Mouse (Mus musculus): ENCODE results near the gene Ddx20.
"Not testable (repeated sequence)": the region's sequence is repeated elsewhere in the genome, so short reads cannot be mapped to it uniquely, and the experiment has no call there.

Ddx20 gene

GRCm38 (mm10) chr3:105705061-105705549 lies 17.7 kb upstream of the Ddx20 start:
- no peak for DNase-seq (ENCODE audit: low spot score in 2 of 2)

DNA sequence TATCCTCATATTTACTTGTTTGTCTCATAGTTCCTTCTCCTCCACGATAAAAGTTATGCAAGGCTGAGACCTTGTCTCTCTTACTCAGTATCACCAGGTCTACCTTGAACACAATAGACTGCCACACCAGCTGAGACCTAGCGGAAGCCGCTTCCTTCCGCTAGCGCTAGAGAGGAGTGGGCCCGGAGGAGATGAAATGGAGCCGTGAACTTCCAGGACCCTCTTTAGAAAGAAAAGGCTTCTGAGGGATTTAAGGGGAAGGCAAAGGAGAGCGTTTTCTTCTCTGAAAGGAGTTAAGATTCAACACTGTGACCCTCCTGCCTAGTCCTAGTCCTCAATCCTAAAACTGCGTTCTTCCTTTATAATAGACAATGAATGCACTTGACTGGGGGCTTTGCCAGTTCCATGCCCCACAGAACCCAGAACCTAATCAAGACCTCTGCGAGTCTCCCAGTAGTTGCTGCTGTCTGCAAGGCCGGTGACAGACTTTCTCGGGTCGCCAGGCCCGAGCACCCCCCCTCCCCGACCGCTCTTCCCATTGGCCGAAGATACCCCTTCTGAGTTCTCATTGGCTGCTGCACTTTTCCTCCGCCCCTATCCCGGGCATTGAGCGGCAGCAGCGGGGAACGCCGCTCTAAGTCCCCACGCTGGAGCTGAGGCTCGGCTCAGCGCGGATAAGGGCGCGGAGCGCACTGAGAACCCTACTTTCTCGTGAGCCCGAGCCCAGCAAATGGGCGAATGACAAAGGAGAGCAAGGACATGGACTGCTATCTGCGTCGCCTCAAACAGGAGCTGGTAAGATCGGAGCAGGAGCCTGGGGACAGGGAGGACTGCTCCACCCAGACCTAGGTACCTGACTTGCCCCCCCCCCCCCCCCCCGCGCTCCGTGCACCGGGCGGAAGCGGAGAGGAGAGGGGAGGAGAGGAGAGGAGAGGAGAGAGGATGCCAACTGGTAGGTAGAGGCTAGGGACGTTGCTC lies 16.9 kb upstream of the Ddx20 start, which contains the start of gene Inka2:
Inka2 (plus strand) TSS at position 569 of the 978 bp plus-strand sequence.
- peak; percentile 69 to 73 for DNase-seq (ENCODE audit: low spot score in 2 of 2)

- no peak for DNase-seq (ENCODE audit: low spot score in 2 of 2)
Measured at GRCm38 (mm10) chr3:105703571-105703970, 16.2 kb upstream of the Ddx20 start.

DNA sequence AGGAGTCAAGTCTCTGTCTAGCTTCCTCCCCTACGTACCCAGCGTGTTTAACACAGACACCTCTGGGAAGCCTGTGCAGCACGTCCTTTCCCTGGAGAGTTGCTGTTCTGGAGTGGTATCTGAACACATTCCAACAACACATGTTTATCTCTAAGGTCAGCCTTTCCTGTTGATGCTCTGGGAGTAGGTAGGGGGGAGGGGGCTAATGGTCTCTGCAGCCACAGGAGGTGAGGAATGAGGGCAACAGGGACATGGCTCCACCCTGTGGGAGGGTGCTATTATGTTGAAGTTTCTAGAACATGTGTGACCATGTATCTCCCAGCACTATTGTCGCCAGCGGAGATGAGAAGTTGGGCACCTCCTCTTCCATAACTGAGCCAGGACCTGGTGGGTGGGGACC lies 14.0 kb upstream of the Ddx20 start:
- DNase-seq (ENCODE audit: low spot score in 2 of 2): no peak

- DNase-seq (ENCODE audit: low spot score in 2 of 2): not testable (repeated sequence)
Measured at GRCm38 (mm10) chr3:105700786-105701185, 13.4 kb upstream of the Ddx20 start.

DNA sequence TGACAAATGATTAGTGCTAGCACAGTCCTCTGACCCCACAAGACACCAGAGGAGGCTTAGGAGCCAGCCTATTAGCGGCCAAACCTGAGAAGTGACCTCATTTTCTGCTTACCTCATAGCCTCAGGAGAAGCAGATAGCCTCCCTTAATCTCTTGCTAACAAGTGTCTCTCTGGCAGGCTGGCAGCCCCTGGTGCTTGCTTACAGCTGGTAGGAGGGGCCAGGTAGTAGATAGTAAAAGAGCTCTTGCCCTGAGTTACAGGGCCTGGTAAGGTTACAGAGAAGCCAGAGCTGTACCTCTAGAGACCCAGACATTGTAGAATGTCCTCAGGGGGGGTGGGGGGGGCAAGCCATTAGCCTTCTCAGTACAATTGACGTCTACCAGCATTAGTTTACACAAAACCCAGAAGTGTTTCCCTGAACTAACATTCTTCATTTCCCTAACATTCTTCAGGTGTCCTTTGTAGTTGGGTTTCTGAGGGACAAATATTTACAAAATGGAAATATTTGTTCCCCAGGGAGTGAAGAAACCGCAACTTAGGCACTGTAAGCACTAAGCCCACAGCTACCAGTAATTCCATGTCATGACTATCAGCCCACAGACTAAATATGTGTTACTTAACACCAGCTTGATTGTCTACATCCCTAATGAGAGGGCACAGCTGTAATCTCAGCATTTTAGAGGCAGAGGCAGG lies 12.0 kb upstream of the Ddx20 start:
- peak; percentile 48 to 67 for DNase-seq (ENCODE audit: low spot score in 2 of 2)

DNA sequence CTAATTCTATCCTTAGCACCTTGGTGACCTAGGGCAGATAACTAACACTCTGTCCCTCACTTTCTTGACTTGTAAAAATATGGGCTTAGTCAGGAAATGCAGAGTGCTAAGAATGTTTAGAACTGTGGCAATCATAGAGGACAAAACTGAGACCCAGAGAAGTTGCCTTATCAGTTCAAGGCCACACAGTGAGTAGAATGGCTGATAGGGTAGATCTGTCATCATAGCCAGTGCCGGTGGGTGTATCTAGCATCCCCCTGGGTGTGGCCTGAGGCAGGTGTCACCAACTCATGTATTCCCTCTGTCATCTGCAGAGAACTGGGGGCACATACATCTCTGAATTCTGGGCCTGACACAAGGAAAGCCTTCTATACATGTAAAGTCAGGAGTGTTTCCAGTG lies 10.9 kb upstream of the Ddx20 start:
- DNase-seq (ENCODE audit: low spot score in 2 of 2): peak in 1 of 2 experiments; percentile 34

- DNase-seq (ENCODE audit: low spot score in 2 of 2): no peak
Measured at GRCm38 (mm10) chr3:105697148-105697441, 9.7 kb upstream of the Ddx20 start.

GRCm38 (mm10) chr3:105696387-105697147 lies 9.2 kb upstream of the Ddx20 start:
- no peak for DNase-seq (ENCODE audit: low spot score in 2 of 2)

DNA sequence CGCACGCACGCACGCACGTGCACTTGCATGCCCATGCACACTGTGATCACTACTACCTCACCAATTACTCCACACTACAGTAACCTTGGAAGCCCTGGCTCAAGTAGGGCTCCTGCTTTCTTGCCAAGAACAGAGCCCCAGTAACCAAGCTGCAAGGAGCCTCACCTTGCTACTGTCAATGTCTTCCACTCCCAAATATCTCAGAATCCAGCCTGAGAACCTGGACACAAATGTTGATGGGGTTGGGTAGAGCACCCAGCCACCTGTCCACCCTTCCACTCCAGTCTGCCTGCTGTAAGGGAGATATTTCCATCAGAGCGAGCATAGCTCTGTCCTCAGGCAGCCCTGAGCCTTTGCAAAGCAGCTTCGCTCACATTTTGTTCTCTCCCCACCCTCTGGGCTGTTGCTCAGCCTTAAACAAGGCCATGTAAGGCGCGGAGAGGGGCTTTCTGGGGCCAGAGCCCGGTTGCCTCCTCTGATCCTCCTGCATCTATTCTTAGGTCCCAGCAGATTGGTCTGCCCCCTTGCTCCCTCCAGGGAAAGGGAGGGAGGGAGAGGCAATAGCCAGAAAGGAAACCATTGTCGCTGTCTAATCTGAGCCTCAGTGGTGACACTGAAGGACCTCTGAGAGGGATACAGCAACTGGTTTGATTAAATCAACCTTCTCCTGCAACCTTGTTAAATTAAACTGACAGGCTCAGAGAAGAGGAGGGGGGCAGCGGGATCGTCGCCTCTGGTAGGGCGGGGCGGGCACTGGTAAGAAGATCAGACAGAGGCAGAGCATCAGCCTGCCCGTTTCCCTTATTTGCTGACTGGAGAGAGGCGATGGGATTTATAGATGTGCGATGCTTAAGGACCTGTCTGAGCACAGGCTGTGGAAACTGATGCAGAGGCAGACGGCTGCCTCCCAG lies 8.4 kb upstream of the Ddx20 start:
- DNase-seq (ENCODE audit: low spot score in 2 of 2): no peak

DNA sequence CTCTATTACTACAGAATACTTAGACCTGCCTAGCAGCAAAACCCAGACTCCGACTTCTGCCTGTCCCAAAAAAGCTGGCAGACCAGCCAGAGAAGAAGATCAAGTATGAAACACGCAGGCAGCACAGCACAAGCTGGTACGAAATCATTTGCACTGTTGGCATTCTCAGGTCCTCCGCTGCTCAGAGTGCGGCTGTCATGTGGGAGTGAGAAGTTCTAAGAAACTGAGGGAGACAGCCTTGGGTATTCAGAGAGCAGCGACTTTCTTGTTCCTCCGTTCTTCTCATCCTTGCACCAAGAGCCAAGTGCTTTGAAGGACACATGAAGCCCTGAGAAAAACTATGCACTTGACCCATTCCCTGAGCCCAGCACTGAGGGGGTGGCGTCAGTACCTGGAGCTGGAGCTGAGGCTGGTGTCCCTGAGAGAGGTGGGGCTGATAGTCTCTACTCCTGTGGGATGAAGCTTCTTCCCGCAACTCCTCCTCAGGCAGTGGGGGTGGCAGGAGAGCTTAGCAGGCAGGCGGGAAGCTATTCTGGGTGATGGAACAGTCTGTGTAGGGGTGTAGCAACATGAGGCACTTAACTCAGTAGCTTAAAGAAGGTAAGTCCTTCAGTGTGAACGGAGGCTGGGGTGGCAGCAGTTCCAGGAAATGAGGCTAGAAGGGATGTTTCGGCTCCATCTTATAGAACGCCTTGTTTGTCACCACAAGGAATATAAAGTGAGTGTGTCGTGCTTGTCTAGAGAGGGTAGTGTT lies 6.1 kb upstream of the Ddx20 start:
- no peak for DNase-seq (ENCODE audit: low spot score in 2 of 2)

- DNase-seq (ENCODE audit: low spot score in 2 of 2): no peak
Measured at GRCm38 (mm10) chr3:105688536-105688935, 1.2 kb upstream of the Ddx20 start.

GRCm38 (mm10) chr3:105686394-105687323 lies 715 bp downstream of the Ddx20 start:
- DNase-seq (ENCODE audit: low spot score in 2 of 2): no peak

DNA sequence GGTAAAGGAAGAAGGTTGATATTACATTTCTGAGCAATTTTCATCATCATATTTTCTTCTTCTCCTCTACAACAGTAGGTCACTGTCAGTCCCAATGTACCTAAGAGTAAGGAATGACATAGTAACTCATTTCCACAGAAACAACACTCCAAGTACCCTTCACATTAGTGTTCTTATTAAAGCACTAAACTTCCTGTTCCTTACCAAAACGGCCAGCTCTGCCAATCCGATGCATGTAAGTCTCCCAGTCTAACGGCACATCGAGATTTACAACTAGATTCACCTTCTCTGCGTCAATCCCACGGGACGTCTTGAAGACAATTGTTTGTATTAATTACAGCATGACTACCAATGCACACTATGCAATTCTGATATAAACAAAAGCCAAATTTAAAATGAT lies 7.0 kb downstream of the Ddx20 start:
- DNase-seq (ENCODE audit: low spot score in 2 of 2): no peak

GRCm38 (mm10) chr3:105675932-105676331 lies 11.4 kb downstream of the Ddx20 start:
- DNase-seq (ENCODE audit: low spot score in 2 of 2): peak in 1 of 2 experiments; percentile 9

DNA sequence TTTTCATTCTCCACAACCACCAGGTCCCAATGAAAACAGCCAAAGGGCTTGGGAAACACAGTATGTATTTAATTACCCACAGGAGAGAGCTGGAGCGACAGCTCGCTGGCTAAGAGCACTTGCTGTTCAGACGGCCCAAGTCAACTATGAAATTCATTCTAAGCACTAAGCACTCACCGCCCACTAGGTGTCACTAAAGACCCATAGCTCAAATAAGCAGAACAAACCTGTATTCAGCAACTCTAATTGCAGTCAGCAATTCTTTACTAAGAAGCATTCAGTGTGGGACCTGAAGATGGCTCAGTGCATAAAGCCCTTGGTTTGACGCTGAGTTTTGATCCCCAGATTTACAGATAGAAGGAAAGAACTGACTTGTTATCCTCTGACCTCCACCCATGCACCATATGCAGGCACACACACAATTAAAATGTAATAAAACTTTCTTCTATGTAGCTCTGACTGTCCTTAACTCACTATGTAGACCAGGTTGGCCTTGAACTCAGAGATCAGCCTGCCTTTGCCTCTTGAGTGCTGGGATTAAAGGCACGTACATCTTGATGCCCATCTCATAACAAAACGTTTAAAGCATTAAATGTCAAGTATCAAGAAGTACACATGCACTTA lies 12.7 kb downstream of the Ddx20 start:
- peak; percentile 62 to 78 for DNase-seq (ENCODE audit: low spot score in 2 of 2)

DNA sequence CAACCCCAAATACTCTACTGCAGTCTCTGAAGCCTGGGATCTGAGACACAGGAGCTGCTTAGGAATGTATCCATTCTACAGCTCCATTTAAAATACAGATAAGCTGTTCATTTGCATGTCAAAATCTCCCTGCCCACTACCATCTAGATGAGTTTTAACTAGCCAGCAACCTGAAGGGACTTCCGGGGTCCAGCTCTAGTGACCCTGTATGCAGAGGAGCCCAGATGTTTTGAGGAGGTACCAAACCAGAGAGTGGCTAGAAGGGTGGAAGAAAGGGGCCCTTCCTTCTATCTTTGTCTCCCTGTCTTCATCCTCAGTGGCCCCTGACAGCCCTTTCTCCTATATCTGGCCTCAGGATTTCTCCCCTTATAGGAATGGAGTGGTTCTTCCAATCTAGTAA lies 16.6 kb downstream of the Ddx20 start:
- no peak for DNase-seq (ENCODE audit: low spot score in 2 of 2)

DNA sequence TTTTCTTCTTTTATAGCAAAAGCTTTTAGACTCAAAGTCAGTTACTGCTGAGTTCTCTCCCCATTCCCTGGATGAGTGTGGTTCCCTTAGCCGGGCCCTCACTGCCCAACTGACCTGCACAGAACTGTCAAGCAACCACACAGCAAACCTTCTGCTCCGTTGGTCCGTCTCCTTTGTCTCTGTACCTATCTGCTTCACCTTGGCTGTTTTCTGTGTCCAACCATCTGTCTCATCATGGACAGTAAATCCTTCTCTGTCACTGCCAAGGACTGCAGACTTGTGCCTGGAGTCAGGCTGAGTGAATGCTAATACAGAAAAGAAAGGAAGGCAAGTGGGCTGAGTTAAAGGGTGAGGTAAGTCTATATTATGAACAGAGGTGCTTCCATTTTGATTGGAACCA lies 17.6 kb downstream of the Ddx20 start:
- DNase-seq (ENCODE audit: low spot score in 2 of 2): no peak

DNA sequence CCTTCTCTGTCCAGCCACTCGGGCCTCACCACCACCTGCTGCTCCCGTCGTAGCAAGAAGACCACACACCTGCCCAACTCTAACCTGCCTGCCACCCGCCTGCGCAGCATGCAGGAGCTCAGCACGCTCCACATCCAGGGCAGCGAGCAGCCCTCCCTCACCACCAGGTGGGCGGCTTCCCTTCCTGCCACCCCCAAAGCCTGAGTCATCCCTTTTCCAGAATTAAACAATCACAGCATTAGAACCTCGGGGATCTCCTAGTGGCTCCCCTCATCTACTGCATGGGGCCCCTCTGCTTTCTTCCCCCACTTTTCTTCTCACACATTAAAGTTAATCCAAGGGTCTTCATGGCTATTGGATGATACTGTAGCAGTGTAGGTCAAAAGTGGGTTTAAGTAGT lies 19.2 kb downstream of the Ddx20 start:
- no peak for DNase-seq (ENCODE audit: low spot score in 2 of 2)
